Mouse (Mus musculus) cortical plate, adult 2 months (tissue): Measurements from ENCODE around the gene Aox3. TPM values are rescaled to one million over a fixed set of nuclear protein-coding genes. Genes with fewer than 3 reads are reported as not detected.
A peak's percentile ranks its signal among the peaks of the same experiment; 100 is the strongest.

ENCODE experiments used
- H3K27ac ChIP-seq: fragments of 200-500 bp; 2 replicates; pipeline ENCODE4 v1.5.1; 2012; ENCODE audit warnings: low read length, control low read depth, inconsistent platforms; ENCODE audit not compliant: insufficient read depth
- H3K4me1 ChIP-seq: fragments of 200-500 bp; 2 replicates; pipeline ENCODE4 v1.6.1; 2011; ENCODE audit warnings: low read length; ENCODE audit not compliant: control insufficient read depth, insufficient read depth
- H3K4me3 ChIP-seq: fragments of 200-500 bp; 2 replicates; pipeline ENCODE4 v1.5.1; 2011; ENCODE audit warnings: mild to moderate bottlenecking, low read length, control low read depth; ENCODE audit not compliant: insufficient read depth
- CTCF ChIP-seq: fragments of 200-500 bp; IDR thresholded peaks from 2 replicates; pipeline ENCODE4 v1.5.1; 2011; ENCODE audit warnings: mild to moderate bottlenecking, control low read depth, low read length; ENCODE audit not compliant: insufficient read depth; ENCODE audit errors: extremely low read depth
- POLR2A ChIP-seq: fragments of 200-500 bp; IDR thresholded peaks from 2 replicates; pipeline ENCODE4 v1.6.1; 2011; ENCODE audit warnings: mild to moderate bottlenecking, low read length, control low read depth; ENCODE audit not compliant: insufficient read depth; ENCODE audit errors: extremely low read depth
- polyA plus RNA-seq: library from polyadenylated mRNA; depleted of rRNA; stranded (reverse); fragments of >200 nt; gene quantifications from 2 replicates; pipeline ENCODE4 v1.2.3, GENCODE M21; 2012

Gene Aox3
- polyA plus RNA-seq, 1 experiment, result 1.2 TPM

GRCm38 (mm10) chr1:58169893-58170292 lies 57.0 kb downstream of the Aox3 start:
- no peak overlapping the region for H3K4me3 ChIP-seq
- no peak overlapping the region for H3K27ac ChIP-seq
- no peak for TF ChIP-seq POLR2A
- TF ChIP-seq CTCF, result no peak
- H3K4me1 ChIP-seq, result no peaks in the 10 kb centered on the region

- no peaks in the 10 kb centered on the region; the same call in 1 of the 2 replicates for H3K4me1 ChIP-seq
- H3K4me3 ChIP-seq, result no peak overlapping the region
- TF ChIP-seq CTCF (no peak), POLR2A (no peak)
- no peak overlapping the region for H3K27ac ChIP-seq
Observed at GRCm38 (mm10) chr1:58188514-58189175, 75.7 kb downstream of the Aox3 start.

GRCm38 (mm10) chr1:58194317-58194716 lies 81.4 kb downstream of the Aox3 start:
- no peak overlapping the region for H3K27ac ChIP-seq
- TF ChIP-seq POLR2A (no peak), CTCF (no peak)

GRCm38 (mm10) chr1:58194988-58195387 lies 82.1 kb downstream of the Aox3 start:
- TF ChIP-seq CTCF, result no peak
- no peak for TF ChIP-seq POLR2A
- H3K4me1 ChIP-seq, result no peaks in the 10 kb centered on the region; the same call in 1 of the 2 replicates
- H3K4me3 ChIP-seq, result no peak overlapping the region
- no peak overlapping the region for H3K27ac ChIP-seq

More at GRCm38 (mm10) chr1:58194317-58194716, 81.4 kb downstream of the Aox3 start:
- Histone ChIP-seq H3K4me1 (no peaks in the 10 kb centered on the region; the same call in 1 of the 2 replicates), H3K4me3 (no peak overlapping the region)

- H3K4me3 ChIP-seq, result no peak overlapping the region
- H3K27ac ChIP-seq, result no peak overlapping the region
- no peaks in the 10 kb centered on the region; the same call in 1 of the 2 replicates for H3K4me1 ChIP-seq
- TF ChIP-seq CTCF (no peak), POLR2A (no peak)
Observed at GRCm38 (mm10) chr1:58195541-58195940, 82.6 kb downstream of the Aox3 start.

- H3K4me1 ChIP-seq, result no peaks in the 10 kb centered on the region
- no peak overlapping the region for H3K27ac ChIP-seq
- TF ChIP-seq CTCF (no peak), POLR2A (no peak)
- H3K4me3 ChIP-seq, result no peak overlapping the region
Observed at GRCm38 (mm10) chr1:58197023-58197422, 84.1 kb downstream of the Aox3 start.

GRCm38 (mm10) chr1:58198386-58198785 lies 85.5 kb downstream of the Aox3 start:
- Histone ChIP-seq H3K4me3 (no peak overlapping the region), H3K27ac (no peak overlapping the region), H3K4me1 (no peaks in the 10 kb centered on the region)
- no peak for TF ChIP-seq CTCF
- no peak for TF ChIP-seq POLR2A

- Histone ChIP-seq H3K4me3 (peak within 1 kb of the TSS; percentile 25; the same call in 1 of the 2 replicates), H3K27ac (no peak within 1 kb of the TSS), H3K4me1 (0 out of 2 replicates have a peak, but pooled peaks cover 2% of the 10 kb centered on the region)
- TF ChIP-seq CTCF (no peak), POLR2A (peak; percentile 25; the same call in 1 of the 2 replicates)
Observed at GRCm38 (mm10) chr1:58210203-58210602, 97.3 kb downstream of the Aox3 start, which contains the start of gene Aox4. Gene Aox4, plus strand, starts transcription at chr1:58210397.

GRCm38 (mm10) chr1:58212805-58213204 lies 99.9 kb downstream of the Aox3 start:
- TF ChIP-seq POLR2A (no peak), CTCF (no peak)
- no peak overlapping the region for H3K27ac ChIP-seq
- 0 out of 2 replicates have a peak, but pooled peaks cover 2% of the 10 kb centered on the region for H3K4me1 ChIP-seq
- no peak overlapping the region for H3K4me3 ChIP-seq

- TF ChIP-seq POLR2A (no peak), CTCF (no peak)
- H3K27ac ChIP-seq, result no peak overlapping the region
Observed at GRCm38 (mm10) chr1:58213838-58214237, 100.9 kb downstream of the Aox3 start.

More at GRCm38 (mm10) chr1:58213838-58214237, 100.9 kb downstream of the Aox3 start:
- Histone ChIP-seq H3K4me3 (no peak overlapping the region), H3K4me1 (0 out of 2 replicates have a peak, but pooled peaks cover 2% of the 10 kb centered on the region)
